Mouse (Mus musculus): ENCODE results near the gene Wwp2. TPM values are rescaled to one million over a fixed set of nuclear protein-coding genes. Genes with fewer than 3 reads are reported as not detected.

Wwp2 gene
- total RNA-seq, 2 experiments from 2014 or later, result 33.3 to 53.2 TPM

DNA sequence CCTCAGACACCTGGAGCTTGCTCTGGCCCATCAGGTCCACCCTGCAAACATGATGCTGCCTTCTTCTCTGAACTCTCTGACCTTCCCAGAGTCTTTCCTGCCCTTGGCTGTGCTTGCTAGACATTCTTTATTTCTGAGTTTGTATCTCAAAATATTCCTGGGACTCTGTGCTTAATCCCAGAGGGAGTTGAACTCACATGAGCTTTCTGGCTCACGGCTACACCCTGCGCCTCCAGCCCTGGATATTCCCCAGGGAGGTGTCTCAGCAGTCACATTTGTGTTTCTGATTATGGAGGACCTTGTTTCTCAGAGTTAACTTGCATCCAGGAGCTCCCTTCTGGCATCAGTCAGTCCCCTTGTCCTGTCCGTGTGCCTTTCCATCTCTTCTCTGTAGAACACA is 106.0 kb downstream of the Wwp2 start:
- ATAC-seq (replicated peaks; ENCODE audit: low FRiP score, low TSS enrichment, poor library complexity, severe bottlenecking), result no peak

DNA sequence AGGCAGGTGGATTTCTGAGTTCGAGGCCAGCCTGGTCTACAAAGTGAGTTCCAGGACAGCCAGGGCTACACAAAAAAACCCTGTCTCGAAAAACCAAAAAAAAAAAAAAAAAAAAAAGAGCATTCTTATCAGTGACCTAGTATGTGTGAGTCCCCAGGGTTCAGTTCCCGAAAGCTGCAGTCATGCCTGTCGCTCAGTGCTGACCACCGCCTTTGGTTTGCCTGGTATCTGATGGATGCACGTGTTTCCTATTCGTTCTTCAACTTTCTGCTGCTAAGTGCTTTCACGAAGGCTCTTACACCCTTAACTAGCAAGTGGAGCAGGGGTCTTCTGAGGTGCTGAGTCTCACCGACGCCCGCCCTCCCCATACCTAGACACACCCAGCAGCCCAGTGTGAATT is 107.5 kb downstream of the Wwp2 start:
- peak; percentile 58; the same call in 1 of the 2 replicates for ATAC-seq (replicated peaks; ENCODE audit: low FRiP score, low TSS enrichment, poor library complexity, severe bottlenecking)

DNA sequence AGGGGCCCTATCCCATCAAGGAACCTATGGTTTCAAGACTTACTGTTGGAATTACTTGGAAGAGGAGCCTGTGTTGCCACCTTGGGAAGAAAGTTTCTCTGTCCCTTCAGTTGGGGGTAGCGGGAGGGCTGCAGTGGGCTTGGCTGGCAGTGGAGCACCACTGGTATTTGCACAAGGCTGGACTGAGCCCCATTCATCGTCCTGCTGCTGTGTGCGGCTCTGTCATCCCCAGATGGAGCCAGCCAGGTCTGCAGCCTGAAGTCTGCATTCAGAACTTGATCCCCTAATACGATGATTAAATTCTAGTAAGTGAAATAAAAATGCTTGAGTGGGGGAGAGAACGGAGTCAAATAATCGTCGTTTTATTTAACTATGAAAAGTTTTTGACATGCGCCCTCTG is 108.0 kb downstream of the Wwp2 start:
- no peak for ATAC-seq (replicated peaks; ENCODE audit: low FRiP score, low TSS enrichment, poor library complexity, severe bottlenecking)

DNA sequence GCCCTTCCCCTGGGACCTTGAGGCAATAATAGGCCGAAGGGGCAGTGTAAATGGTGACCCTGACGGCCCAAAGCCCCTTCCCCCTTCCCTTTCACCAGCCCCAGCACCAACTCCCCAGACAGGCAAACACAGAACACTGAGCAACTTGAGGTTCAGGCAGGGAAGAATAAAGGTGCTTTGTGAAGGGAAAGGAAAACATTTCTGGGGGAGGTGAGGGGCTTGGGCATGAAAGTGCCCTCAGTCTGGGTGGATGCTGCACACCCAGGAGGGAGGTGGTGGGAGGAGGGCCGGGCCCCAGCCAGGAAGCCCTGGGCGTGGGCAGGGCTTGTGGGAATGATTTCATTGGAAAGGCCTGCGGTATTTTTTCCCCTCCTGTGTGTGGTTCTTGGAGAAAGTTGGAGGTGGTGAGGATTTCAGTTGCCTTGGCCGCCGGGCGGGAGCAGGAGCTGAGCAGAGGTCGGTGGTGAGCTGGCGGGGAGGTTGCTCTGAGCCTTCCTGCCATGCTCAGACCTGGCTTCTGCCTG is 108.5 kb downstream of the Wwp2 start:
- no peak for ATAC-seq (replicated peaks; ENCODE audit: low FRiP score, low TSS enrichment, poor library complexity, severe bottlenecking)

DNA sequence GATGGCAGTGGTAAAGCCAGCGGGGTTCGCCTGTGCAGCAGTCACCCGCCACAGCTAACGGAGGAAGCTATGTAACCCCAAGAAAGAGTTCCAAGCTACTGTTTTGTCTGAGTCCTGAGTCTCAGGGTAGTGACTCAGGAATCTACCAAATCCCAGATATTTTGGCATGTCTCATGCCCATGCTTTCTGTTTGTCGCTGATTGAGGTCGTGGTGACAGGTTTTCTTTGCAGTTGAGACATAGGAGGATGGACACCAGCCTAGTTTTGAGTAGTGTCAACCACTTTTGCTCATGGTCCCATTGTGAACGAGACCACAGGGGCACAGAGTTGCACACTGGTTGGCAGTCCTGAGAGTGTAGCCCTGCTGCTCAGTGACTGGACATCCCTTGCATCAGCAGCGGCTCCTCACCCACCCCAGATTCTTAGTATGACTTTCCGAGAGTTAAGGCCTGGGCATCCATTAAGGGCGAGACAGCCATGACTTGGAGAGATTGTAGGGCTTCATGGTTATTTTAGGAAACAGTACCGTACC is 109.5 kb downstream of the Wwp2 start:
- ATAC-seq (replicated peaks; ENCODE audit: low FRiP score, low TSS enrichment, poor library complexity, severe bottlenecking), result no peak

DNA sequence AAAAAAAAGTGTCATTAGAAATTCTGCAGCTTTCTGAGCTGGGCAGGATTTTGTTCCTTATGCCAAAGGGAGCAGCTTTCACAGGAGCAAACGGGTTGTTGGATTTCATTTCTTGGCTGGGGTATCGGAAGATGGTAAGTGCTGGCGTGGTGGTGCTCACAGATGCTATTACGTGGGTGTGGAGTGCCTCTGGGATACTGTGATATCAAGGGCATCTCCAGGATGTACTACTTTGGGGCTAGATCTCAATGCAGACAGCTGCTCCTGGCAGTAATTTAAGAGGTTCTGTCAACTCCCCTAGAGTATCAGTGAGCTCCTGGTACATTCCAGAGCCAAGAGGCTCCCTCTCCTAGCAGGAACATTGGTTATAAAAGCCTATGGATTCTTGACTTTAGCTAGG is 110.0 kb downstream of the Wwp2 start:
- no peak for ATAC-seq (replicated peaks; ENCODE audit: low FRiP score, low TSS enrichment, poor library complexity, severe bottlenecking)

DNA sequence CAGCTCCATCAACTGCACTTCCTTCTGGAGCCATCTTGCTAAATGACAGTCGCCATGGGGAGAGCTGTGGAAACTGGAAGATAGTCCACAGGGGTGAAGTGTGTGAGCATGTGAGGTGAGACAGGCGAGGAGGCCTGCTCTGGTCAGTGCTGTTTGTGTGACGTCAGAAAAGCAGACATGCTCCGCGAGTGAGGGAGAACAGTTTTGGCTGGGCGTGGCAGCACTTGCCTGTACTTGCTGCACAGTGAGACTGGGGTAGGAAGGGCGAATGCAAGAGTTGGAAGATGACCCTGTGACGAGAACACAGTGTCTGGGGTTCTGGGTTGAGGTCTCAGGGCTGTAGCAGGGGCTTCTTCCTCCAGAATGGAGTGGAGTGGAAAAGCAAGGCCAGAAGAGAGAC is 110.7 kb downstream of the Wwp2 start:
- no peak for ATAC-seq (replicated peaks; ENCODE audit: low FRiP score, low TSS enrichment, poor library complexity, severe bottlenecking)

DNA sequence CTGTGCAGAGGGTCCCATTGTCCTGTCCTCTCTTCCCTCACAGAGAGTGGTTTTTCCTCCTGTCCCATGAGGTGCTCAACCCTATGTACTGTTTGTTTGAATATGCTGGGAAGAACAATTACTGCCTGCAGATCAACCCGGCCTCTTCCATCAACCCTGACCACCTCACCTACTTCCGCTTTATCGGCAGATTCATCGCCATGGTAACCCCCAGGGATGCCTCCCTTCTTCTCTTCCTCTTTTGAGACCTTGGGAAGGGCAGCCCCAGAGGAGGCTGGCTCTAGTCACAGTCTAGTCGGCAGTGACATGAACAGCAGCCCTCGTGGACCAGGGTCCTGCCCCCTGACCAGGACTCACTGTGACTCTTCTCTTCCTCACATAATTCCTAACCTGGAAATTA is 116.1 kb downstream of the Wwp2 start:
- no peak for ATAC-seq (replicated peaks; ENCODE audit: low FRiP score, low TSS enrichment, poor library complexity, severe bottlenecking)

DNA sequence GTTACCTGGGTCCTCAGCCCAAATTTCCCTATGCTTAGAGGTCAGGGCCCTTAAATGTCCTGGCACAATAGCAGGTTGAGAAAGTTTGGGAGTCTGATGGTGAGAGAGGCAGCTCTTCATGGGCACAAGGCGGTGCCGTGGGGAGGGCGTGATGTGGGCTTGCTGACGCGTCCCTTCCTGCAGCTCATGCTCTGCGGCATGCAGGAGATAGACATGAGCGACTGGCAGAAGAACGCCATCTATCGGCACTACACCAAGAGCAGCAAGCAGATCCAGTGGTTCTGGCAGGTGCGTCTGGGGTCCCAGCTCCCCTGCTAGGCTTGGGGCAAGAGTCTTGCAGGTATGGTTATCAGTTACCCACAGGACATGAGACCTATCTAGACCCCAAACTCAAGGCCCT is 119.1 kb downstream of the Wwp2 start:
- ATAC-seq (replicated peaks; ENCODE audit: low FRiP score, low TSS enrichment, poor library complexity, severe bottlenecking), result no peak

DNA sequence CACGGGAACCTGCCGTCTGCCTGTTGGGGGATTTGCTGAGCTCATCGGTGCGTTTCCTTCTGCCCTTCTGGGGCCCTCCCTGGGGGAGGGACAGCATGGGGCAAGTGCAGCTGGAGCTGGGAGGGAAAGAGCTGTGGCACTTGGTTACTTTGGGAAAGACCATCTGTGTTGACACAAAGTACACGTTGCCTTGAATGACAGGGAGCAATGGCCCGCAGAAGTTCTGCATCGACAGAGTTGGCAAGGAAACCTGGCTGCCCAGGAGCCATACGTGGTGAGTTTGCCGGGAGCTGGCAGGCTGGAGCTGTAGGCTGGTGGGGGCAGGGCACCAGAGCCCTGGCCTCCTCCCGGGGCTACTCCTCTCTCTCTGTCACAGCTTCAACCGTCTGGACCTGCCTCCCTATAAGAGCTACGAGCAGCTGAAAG is 120.4 kb downstream of the Wwp2 start:
- ATAC-seq (replicated peaks; ENCODE audit: low FRiP score, low TSS enrichment, poor library complexity, severe bottlenecking), result no peak

DNA sequence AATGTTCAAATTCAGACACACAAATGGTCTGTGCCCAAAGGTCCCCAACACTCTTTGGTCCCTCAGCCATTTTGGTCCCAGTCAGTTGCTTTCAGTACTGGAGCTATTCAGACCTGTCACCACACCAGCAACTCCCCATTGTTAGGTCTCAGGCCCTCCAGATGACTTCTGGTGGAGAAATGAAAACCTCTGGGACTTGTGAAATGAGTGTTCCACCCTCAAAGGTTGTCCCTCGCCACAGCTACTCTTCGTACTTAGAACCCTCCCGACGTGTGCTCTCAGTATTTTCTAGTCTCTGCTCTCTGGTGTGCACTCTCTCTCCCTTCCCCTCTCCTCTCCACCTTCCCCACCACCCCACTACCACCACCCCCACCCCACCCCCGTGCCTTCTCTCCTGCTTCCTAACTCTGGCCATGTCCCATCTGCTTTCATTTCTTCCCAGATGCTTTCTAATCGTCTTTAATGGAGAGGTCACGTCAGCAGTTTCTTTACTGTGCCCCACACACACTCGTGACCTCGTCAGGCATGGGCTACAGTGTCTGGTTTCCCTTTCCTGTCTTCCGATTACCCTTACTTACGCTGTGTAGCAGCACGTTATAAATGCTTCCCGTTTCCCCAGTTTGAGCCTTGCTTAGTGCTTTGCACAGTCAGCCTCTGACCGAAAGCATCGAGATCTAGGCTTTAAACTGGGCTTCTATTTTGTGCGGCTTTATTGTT is 124.8 kb downstream of the Wwp2 start:
- ATAC-seq (replicated peaks; ENCODE audit: low FRiP score, low TSS enrichment, poor library complexity, severe bottlenecking), result peak; percentile 59

DNA sequence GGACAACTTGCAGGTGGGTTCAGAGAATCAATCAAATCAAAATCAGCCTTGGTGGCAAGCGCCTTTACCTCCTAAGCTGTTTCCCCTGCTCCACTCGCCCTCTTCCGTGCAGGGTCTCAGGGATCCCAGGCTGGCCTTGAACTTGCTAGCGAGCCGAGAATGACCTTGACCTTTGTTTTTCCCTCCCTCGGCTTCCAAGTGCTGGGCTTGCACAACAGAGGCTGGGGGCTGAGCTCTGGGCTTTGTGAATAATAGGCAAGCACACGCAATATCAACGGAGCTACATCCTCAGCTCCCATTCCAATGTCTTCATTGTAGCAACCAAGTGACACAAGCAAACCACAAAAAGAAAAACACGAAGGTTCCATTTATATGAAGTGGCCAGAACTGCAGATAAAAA is 126.0 kb downstream of the Wwp2 start:
- no peak for ATAC-seq (replicated peaks; ENCODE audit: low FRiP score, low TSS enrichment, poor library complexity, severe bottlenecking)

DNA sequence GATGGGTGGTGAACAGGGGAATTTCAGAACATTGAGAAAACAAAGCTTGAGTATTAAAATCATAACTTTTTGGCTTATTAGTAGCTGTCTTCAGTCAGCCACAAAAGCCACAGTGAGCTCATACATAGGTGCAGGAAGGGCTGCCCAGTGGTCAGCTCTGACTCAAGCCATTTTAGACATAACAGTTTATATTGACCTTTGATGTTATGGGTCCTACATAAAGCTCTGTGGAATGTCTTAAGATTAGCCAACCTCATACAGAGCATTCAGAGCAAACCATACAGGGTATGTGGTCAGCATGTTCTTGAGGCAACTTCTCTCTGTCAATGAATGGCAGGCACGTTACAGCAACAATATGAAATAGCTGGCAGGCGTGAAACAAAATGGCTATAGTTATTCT is 134.9 kb downstream of the Wwp2 start:
- ATAC-seq (replicated peaks; ENCODE audit: low FRiP score, low TSS enrichment, poor library complexity, severe bottlenecking), result no peak

DNA sequence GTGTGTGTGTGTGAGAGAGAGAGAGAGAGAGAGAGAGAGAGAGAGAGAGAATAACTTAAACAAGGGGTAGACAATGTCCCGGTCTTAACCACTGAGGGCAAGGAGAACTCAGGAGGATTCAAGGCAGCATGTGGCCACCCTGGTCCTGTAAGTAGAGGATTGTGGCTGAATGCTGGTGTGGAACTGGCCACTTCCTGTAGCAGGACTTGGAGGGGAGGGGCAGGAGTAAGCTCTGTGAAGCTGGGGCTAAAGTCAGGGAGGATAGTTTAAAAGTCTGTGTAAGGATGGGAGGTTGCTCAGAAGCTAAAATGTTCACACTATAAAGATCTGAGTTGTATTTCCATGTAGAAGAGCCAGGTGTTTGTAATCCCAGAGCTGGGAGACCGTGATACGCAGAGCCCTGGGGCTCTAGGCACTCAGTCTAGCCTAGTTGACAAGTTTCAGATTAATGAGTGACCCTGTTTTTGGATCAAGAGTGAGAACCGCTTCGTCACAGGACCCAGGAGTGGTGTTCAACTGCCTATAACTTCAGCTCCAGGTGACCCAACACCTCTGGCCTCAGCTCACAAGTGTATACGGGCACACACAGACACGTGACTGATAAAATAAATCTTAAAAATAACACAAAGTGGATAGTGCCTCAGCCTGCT is 135.4 kb downstream of the Wwp2 start:
- ATAC-seq (replicated peaks; ENCODE audit: low FRiP score, low TSS enrichment, poor library complexity, severe bottlenecking), result no peak

DNA sequence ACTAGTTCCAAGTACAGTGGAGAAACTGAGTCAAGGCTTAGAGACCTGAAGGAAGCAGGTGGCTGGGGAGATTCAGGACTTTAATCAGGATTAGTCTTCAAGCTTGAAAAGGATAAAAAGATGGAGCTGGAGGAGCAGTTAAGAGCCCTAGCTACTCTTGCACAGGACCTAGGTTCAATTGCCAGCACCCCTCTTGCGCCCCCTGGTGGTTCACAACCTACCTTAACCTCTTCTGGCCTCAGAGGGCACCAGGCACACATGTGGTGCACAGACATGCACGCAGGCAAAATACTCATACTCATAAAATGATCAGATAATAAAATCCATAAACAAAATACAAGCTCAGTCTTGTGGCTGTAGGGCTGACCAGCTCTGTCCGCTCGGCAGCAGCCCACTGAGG is 136.3 kb downstream of the Wwp2 start:
- peak; percentile 79 for ATAC-seq (replicated peaks; ENCODE audit: low FRiP score, low TSS enrichment, poor library complexity, severe bottlenecking)

DNA sequence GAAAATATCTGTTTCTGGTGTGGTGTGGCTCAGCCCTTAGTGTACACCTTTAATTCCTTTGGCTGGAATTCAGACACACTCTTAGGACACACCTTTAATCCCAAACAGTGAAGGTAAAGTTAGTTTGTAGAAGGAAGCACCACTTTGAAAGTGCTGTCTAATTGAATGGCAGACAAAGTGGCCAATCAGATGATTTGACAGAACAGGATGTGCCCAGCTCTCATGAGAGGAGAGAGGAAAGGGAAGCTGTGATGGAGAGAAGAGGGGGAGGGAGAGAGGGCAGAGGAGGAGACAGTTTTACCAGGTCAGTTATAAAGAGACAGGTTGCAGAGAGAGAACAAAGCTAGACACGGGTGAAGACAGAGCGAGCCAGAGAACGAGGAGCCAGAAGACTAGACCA is 138.6 kb downstream of the Wwp2 start:
- no peak for ATAC-seq (replicated peaks; ENCODE audit: low FRiP score, low TSS enrichment, poor library complexity, severe bottlenecking)

DNA sequence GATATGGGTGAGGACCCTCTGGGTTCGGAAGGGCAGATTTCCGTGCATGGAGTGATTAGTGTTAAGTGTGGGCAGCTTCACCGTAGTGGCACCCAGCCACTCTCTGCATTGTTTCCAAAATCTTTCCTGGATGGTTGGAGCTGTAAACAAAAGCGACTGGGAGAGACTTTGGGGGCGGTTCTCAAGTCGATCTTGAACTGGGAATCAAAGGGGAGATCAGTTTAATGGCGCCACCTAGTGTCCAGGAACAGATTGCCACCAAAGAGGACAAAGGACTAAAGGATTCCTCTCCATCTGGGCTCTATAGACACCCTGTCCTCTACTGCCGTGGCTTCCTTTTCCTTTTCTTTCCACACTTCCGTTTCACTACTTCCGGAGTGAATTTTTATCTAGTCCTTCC is 140.5 kb downstream of the Wwp2 start:
- peak; percentile 48 for ATAC-seq (replicated peaks; ENCODE audit: low FRiP score, low TSS enrichment, poor library complexity, severe bottlenecking)

DNA sequence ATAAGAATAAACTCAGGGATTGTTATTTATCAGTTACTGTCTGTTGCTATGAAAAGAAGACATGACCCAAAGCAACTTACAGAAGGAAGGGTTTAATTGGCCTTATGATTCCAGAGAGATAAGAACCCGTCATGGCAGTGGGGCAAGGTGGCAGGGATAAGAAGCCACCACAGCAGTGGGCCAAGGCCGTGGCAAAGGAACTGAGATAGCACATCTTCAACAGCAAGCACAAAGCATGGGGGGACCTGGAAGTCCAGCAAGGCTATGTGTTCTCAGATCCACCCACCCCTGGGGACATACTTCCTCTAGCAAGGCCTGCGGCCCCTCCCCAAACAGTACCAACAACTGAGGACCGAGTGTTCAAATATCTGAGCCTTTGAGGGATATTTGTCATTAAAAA is 141.5 kb downstream of the Wwp2 start:
- peak; percentile 88 for ATAC-seq (replicated peaks; ENCODE audit: low FRiP score, low TSS enrichment, poor library complexity, severe bottlenecking)

DNA sequence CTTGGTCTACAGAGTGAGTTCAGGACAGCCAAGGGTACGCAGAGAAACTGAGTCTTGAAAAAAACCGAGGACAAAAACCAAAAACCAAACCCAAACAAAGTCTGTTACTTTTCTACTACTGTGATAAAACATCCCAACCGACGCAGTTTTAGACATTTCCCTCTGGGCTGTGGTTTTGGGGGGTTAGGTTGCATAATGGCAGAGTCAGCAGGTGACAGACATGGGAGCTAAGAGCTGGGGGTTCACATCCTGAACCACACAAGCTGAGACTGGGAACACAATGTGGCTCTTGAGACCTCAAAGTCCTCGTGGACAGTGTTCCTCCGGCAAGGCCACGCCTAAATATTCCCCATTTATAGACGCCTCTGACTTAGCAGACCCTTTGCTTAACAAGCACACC is 142.0 kb downstream of the Wwp2 start:
- ATAC-seq (replicated peaks; ENCODE audit: low FRiP score, low TSS enrichment, poor library complexity, severe bottlenecking), result 0 out of 2 replicates have a peak, but pooled peaks have one; percentile 1

DNA sequence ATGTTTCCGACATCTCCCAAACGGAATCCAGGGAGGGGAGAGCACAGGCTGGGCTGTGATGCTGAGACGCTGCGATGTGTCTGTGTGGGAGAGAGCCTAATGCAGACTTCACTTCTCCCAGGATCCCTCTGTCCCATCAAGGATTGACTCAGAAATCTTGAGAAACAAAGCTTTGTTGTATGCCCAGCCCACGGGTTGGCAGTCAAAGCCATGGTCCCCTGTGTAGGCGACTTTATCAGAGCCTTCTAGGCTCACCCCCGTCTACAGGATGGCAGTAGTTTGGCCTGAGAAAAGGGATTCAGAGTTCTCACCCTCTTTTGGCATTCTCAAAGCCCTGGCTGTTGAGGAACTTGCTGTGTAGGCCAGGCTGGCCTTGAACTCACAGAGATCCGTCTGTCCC is 142.4 kb downstream of the Wwp2 start:
- ATAC-seq (replicated peaks; ENCODE audit: low FRiP score, low TSS enrichment, poor library complexity, severe bottlenecking), result 0 out of 2 replicates have a peak, but pooled peaks have one; percentile 3

DNA sequence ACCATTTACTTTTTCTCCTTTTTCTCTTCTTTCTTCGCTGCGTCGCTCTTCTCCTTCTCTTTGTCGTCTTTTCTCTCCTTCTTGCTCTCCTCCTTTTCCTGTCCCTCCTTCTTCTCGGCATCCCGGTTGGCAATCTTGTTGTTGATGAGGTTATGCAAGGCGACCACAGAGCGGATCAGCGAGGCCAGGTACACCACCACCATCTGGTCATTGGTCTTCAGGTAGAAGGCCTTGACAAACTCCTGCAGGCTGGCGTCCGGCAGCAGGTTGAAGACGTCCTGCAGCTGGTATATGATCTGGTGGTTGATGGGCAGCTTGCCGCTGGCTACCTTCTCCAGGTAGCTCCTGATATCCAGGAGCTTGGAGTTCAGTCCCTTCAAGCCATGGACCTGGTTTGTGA is 144.7 kb downstream of the Wwp2 start:
- no peak for ATAC-seq (replicated peaks; ENCODE audit: low FRiP score, low TSS enrichment, poor library complexity, severe bottlenecking)
